Mouse (Mus musculus) layer of hippocampus, postnatal 14 days (tissue): ENCODE results near the gene Nacc2. TPM values are rescaled to one million over a fixed set of nuclear protein-coding genes. Genes with fewer than 3 reads are reported as not detected.

Experiments used
- DNase-seq, 2 experiments: peaks; one replicate each; pipeline ENCODE4 v3.0.0; 2021 to 2022; ENCODE audit warnings: low spot score in 2 of 2, mixed read lengths in 1 of 2
- long read RNA-seq, 2 experiments: library from polyadenylated mRNA; stranded (forward); transcript quantifications; one replicate each; pipeline ENCODE4 v2.0.0; 2021
- total RNA-seq, 2 experiments: library from RNA; stranded (reverse); gene quantifications; 2 replicates each; pipeline ENCODE4 v1.2.3; 2021

Nacc2 gene
- 10 to 100 TPM; 58.1 to 58.9 TPM for total RNA-seq
- long read RNA-seq, experiment 1, full-length matches to known transcripts, result 52 of 79 reads
- long read RNA-seq, experiment 1, partial matches to known transcripts, result 9 of 79 reads
- long read RNA-seq, experiment 1, other reads (novel, unspliced or antisense), result 18 of 79 reads
- long read RNA-seq, experiment 2, full-length matches to known transcripts, result 47 of 75 reads
- long read RNA-seq, experiment 2, partial matches to known transcripts, result 10 of 75 reads
- long read RNA-seq, experiment 2, other reads (novel, unspliced or antisense), result 18 of 75 reads

DNA sequence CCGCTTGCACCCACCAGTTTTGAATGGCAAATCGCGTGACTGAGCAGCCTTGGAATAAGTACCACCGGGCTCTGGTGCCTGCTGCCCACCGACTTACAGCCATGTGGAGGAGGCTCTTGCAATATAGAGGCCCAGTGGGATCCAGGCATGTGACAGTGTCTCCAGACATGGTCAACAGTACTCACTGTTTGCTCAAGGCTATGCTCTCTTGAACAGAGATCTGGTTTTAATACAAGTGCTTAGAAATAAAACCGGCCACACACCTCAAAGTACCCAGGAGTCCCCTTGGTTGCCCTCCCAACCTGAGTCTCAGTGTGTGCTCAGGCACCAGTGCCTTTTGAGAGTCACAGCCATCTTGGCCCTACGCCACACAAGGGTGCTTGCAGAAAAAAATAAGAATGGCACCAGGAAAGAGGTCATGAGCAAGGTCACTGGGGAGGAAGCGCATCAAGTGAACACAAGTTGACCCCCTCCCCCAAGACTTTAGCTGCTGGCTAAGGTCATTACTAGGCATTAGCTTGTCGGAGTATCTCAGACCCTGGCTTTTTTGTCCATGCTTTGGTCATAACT is at the start of gene Nacc2:
Nacc2 (minus strand) TSS at position 142 of the 570 bp plus-strand sequence.
- no peak for DNase-seq

- no peak for DNase-seq
Measured at GRCm38 (mm10) chr2:26172166-26172565, 49.1 kb upstream of the Nacc2 start.

DNA sequence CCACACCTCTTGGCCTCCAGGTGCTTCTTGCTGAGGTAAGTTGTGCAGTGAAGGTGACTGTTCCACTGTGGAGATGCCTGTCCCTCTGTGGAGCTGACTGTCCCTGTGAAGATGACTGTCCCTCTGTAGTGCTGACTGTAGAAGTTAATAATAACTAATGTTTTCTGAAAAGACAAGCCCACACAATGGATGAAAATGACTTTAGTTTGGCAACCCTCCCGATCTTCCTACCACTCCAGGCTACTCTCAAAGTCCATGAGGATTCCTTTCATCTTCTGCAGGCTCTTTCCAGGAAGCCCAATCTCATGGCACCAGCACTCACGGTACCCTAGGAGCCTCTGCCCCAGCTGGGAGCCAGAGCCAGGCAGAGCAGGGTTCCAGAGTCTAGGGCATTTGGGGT is 47.4 kb upstream of the Nacc2 start:
- DNase-seq, result no peak

DNA sequence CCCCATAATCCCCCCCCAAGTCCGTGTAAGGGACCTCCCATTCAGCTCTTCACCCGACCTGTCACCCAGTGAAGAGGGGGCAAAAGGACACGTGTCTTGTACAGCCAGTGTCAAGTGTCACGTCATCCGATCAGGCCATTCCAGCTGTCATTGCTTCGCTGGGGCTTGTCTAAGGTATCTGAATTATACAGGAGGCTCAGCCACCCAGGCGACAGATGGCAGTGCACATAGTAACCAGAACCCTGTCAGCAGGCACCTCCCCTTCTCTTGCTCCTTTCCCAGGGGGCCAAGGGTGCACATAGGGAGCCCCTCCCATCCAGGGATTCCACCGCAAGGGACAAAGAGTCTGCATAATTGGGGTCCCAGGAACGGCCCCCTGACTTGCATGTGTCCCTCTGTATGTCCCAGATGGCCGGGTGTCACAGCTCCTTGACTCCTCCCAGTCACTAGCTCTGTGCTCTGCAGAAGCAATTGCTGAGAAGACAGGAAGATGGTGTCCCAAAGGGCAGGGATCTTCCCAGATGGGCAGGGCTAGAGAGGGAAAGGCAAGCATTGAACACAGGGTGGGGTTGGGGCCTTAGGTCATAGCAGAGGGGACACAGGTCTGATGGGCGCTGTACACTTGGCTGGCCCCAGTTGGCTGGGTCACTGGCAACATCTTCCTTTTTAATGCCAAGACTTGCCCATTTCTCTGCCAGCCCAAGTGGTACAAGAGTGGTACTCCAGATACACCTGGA is 46.0 kb upstream of the Nacc2 start:
- no peak for DNase-seq

DNA sequence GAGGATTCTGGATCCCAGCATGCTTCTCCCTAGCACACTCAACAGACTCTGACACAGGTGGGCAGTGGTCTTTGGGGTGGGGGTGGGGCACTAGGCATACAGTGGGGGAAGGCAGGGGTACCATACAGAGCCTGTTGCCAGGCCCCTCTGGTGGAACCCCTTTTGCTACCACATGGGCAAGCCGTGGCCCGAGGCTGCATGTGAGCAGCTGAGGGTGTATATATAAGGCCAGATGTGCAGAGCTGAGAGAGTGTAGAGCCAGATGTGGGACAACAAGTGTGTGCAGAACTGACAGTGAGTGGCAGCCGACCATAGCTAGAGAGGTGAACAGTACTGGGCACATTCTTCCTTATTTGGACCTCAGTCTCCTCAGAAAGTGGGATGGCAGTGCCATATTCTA is 43.9 kb upstream of the Nacc2 start:
- DNase-seq, result no peak

DNA sequence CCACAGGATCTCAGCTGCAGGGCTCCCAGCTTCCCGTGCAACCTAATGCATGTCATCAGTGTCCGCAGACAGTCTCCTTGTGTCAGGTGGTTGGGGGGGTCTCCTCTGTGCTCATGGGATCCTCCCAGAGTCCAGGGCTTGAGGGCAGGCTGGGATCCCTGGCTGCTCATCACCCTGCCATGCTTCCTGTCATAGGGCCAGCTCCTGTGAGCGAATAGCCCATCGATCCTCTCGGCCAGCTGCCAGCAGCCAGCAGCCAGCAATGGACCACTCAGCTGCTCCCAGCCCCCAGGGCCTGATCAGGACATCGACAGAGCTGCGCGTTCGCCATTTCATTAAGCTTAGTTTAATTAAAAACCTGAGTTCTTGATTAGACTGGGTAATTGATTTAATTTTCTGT is 35.0 kb upstream of the Nacc2 start:
- no peak for DNase-seq

DNA sequence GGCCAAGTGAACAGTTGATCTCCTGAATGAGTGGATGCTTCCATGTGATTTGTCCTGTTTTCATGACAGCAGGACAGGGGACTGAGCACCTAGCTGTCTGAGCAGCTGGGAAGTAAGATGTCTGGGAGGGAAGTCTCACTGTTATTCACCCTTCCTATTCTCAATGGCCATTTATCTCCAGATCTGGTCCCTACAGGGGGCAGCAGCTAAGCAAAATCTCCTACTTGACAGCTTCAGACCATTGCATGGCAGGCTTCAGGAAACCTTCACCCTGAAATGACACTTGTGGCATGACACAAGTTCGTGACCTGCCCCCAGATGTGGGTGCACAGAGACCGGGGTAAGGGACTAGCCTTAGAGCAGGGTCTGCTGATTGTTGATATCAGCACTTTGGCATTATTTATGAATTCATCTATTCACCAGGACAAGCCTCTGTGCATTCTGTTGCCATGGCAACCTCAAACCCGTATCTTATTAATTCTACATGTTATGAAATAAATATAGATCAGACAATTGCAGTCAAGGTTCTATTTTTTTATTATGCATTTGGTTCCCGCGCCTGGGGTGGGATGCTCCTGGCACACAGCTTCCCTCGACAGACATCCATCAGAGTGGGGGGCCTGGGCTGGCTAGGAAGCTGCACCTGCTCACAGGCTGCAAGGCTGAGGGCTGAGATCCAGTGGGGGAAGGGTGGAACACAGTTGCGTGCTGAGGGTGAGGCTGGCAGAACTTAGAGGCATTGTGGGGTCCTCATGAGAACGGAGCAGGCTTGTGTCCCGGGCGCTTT is 33.4 kb upstream of the Nacc2 start:
- DNase-seq, result peak in 1 of 2 experiments; percentile 36

DNA sequence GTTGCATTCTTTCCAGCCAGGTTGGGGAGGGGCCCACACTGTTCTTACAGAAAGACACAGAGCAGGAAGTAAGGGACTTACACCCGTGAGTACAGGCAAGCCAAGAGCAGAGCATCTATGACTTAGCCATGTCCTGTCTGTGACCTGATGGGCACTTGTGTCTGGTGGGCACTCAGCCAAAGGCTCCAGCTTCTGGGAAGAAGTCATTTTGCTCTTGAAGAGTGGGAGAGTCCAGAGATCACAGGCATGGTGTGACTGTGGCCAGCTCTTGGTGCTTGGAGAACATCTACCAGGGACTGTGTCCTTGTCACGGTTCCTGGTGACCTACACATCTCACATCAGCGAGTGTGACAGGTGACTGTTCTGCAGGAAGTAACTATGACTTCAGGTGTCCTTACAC is 32.7 kb upstream of the Nacc2 start:
- DNase-seq, result no peak

- no peak for DNase-seq
Measured at GRCm38 (mm10) chr2:26154586-26154985, 31.6 kb upstream of the Nacc2 start.

- peak in 1 of 2 experiments; percentile 61 for DNase-seq
Measured at GRCm38 (mm10) chr2:26153909-26154340, 30.9 kb upstream of the Nacc2 start.

DNA sequence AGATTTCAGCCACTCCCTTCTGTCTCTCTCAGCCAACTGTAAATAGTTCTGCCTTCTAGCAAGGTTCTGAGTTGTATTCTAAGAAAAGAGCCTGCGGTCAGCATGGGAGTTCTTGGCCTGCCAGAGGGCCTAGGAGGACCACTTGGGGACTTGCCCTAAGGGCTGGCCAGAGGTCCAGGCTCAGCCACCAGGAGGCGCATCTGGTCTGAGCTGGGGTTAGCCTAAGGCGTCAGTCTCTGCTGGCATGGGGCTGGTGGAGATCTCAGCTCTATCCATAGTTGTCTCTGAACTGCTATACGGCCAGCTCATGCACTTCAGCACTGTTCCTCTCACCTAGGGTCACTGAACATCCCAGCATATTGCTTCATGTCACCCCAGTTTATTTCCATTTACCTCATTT is 30.3 kb upstream of the Nacc2 start:
- no peak for DNase-seq

DNA sequence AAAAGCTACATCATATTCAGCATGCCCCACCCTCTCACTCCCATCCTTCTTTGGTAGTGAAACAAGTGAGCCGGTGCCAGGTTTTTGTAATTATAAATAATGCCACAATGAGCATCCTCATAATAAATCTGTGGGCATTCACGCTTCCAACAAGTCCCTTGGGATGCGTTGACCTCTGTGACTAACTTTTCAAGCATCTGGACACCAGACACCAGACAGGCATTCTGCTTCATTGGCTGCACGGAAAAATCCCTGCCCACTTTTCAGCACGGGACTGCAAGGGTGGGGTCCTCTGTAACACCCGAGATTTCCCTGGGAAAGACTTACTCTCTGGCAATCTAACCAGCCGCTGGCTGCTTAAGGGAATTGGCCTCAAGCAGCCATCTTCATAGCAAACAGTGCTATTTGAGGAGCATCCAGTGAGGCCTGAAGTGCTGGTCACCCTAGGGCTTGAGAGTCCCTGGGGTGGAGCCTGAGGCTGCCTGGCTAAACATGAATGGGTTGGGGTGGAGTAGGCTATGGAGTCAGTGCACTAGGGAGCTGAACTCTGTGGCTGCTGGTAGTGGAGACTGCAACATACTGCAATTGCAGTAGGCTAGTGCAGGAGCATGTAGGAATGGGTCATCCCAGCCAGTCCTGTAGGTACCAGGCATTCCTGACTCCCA is 24.8 kb upstream of the Nacc2 start:
- no peak for DNase-seq

GRCm38 (mm10) chr2:26146337-26147042 is 23.5 kb upstream of the Nacc2 start:
- no peak for DNase-seq

GRCm38 (mm10) chr2:26145113-26145512 is 22.1 kb upstream of the Nacc2 start:
- DNase-seq, result no peak

DNA sequence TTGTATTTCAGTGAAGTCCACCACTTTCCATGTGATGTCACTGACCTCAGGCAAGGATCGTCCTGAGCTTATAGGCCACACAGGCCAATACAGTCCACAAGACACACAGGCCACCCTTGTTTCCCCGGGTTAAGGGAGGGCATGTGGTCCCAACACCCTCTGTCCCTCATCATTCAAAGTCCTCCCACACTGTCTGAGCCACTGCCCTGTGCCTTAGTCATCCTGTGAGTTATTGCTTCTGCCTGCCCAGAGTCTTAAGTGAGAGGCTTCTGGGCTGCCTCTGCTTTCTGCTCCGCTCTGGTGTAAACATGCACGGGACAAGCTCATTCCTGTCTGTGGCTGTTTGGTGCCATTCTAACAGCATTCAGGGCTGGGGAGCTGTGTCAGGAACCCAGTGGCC is 21.3 kb upstream of the Nacc2 start:
- DNase-seq, result no peak

DNA sequence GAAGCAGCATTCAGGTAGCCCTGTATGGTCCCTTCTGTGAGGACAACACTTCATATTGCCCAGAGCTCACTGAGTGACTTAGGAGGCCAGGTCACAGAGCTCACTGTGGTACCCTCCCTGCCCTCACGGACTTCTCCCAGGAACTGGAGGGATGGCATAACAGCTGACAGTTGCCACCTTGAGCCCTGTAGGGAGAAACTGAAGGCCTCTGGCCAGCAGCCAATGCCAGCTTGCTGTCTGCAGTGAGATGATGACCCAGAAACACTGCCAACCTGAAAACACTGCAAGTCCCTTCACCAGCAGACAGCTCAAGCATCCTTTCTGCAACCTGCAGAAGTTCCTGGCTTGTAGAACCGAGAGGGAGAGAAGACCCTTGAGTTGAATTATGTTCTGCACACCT is 20.5 kb upstream of the Nacc2 start:
- DNase-seq, result no peak

GRCm38 (mm10) chr2:26142986-26143385 is 20.0 kb upstream of the Nacc2 start:
- no peak for DNase-seq

GRCm38 (mm10) chr2:26141893-26142635 is 19.0 kb upstream of the Nacc2 start:
- DNase-seq, result peak in 1 of 2 experiments; percentile 68

DNA sequence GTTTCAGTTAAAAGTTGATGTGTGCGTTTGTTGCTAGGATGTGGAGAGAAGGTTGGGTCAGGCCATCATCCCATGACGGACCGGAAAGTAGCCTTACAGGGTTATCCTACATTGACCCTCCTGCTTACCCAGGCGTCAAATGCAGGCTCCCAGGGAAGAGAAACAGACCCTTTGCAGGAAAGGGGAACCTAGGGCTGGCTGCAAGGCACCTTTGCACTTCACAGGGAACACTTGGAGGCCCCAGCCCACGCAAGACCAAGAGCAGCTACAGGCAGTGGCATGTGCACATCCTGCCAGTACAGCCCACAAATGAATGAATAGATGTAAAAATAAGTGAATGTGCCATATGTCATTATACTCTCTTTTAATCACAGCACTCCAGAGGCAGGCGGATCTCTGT is 17.9 kb upstream of the Nacc2 start:
- no peak for DNase-seq
